Mouse (Mus musculus) kidney, adult 2 months (tissue): ENCODE results near the gene Atf5. TPM values are rescaled to one million over a fixed set of nuclear protein-coding genes. Genes with fewer than 3 reads are reported as not detected.

ENCODE experiments used
- DNase-seq: peaks from one replicate; pipeline ENCODE4 v3.0.0; 2021
- H3K27ac ChIP-seq: fragments of 200-500 bp; 2 replicates; pipeline ENCODE4 v1.5.1; 2012; ENCODE audit warnings: low read depth, low read length, control low read depth, inconsistent platforms; ENCODE audit not compliant: insufficient read depth
- H3K27me3 ChIP-seq: fragments of 200-500 bp; replicated peaks from 2 replicates; pipeline ENCODE4 v1.6.1; 2012; ENCODE audit warnings: mild to moderate bottlenecking, moderate library complexity, low read length, inconsistent platforms; ENCODE audit not compliant: control insufficient read depth, insufficient read depth
- H3K36me3 ChIP-seq: fragments of 200-500 bp; 2 replicates; pipeline ENCODE4 v1.6.1; 2012; ENCODE audit warnings: mild to moderate bottlenecking, moderate library complexity, low read length, inconsistent platforms; ENCODE audit not compliant: control insufficient read depth, insufficient read depth
- H3K4me1 ChIP-seq: fragments of 200-500 bp; 2 replicates; pipeline ENCODE4 v1.6.1; 2011; ENCODE audit warnings: low read length; ENCODE audit not compliant: control insufficient read depth, insufficient read depth
- H3K4me3 ChIP-seq: fragments of 200-500 bp; 2 replicates; pipeline ENCODE4 v1.5.1; 2011; ENCODE audit warnings: mild to moderate bottlenecking, low read depth, low read length, control low read depth; ENCODE audit not compliant: insufficient read depth
- CTCF ChIP-seq: fragments of 200-500 bp; conservative IDR thresholded peaks from 2 replicates; pipeline ENCODE4 v1.5.1; 2011; ENCODE audit warnings: low read depth, mild to moderate bottlenecking, control low read depth, low read length, moderate library complexity, mixed read lengths; ENCODE audit not compliant: insufficient read depth, insufficient read length
- POLR2A ChIP-seq: fragments of 200-500 bp; IDR thresholded peaks from one replicate; pipeline ENCODE4 v1.6.1; 2011; ENCODE audit warnings: low read depth, low read length, control low read depth
- WGBS: fragments of 180-500 bp; shearing (Covaris S2); methylation state at CpG from one replicate; pipeline ENCODE4 v1.1.7; 2018; 5-methylcytosine and 5-hydroxymethylcytosine counted together
- polyA plus RNA-seq: library from polyadenylated mRNA; depleted of rRNA; stranded (reverse); fragments of >200 nt; gene quantifications from 2 replicates; pipeline ENCODE4 v1.2.3, GENCODE M21; 2012

Gene Atf5
- polyA plus RNA-seq, 1 experiment: 42.1 TPM

DNA sequence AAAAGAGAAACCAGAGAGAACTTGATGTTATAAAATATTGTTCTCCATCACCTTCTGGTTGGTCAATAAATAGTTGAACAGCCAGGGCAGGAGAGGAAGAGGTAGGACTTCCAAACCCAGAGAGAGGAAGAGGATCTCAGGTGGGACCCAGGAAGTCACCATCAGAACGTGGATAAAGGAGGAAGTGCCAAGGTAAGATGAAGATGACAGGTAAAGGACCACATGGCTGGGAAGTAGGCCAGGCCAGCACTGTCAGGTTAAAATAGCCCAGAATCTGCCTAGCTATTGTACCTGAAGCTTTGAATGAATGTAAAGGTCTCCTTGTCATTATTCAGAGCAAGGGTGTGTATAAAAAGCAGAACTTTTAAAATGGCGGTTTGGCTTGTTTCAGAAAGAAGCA is 7.5 kb downstream of the Atf5 start:
- DNase-seq: no peak
- H3K4me3 ChIP-seq: no peak overlapping the region
- no peaks in the 10 kb centered on the region for H3K36me3 ChIP-seq
- TF ChIP-seq CTCF (no peak), POLR2A (no peak)
- WGBS: 87% methylated on average over 2 of the region's 2 CpGs
- H3K27ac ChIP-seq: no peak overlapping the region
- H3K27me3 ChIP-seq: no peaks in the 10 kb centered on the region
- H3K4me1 ChIP-seq: no peaks in the 10 kb centered on the region

DNA sequence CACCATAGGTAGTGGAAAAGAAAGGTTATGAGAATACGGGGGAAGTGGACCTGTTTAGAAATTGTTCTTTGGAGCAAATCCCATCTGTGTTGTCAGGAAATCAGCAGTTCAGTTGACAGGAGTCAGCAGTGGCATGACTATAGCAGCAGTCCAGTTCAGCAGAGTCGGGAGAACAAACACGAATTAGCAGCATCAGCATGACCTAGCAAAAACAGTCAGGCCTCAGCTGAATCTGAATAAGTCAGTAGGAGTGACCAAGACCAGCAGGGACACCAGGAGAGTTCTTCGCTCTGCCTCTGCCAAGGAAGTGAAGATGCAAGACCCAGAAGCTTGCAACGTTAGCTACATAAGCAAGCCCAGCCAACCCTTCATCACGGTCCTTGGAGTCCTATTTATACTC is 23.7 kb downstream of the Atf5 start:
- Histone ChIP-seq H3K4me1 (no peaks in the 10 kb centered on the region), H3K4me3 (no peak overlapping the region), H3K27ac (no peak overlapping the region), H3K27me3 (no peaks in the 10 kb centered on the region), H3K36me3 (no peaks in the 10 kb centered on the region)
- TF ChIP-seq CTCF (no peak), POLR2A (no peak)
- no peak for DNase-seq
- 75% methylated on average over 6 of the region's 6 CpGs for WGBS

DNA sequence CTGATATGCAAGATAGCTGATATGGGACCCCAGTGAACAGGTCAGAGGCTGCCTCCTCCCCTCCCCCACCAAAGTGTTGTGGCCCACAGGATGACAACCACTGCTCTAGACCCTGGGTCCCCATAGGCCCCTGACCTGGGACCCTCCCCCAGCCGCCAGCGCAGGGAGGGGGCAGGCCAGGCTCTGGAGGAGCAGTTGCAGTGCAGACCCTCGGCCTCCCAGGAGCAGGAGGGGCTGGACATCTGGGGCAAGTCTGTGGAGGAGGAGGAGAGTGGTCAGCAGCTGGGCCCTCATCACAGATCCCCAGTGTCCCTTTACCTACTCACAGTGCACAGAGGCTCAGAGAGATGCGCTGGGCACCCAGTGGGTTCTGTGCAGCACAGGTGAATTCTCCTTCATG is 26.4 kb downstream of the Atf5 start:
- no peaks in the 10 kb centered on the region for H3K27me3 ChIP-seq
- WGBS: 46% methylated on average over 4 of the region's 4 CpGs
- TF ChIP-seq CTCF: no peak
- TF ChIP-seq POLR2A: no peak

DNA sequence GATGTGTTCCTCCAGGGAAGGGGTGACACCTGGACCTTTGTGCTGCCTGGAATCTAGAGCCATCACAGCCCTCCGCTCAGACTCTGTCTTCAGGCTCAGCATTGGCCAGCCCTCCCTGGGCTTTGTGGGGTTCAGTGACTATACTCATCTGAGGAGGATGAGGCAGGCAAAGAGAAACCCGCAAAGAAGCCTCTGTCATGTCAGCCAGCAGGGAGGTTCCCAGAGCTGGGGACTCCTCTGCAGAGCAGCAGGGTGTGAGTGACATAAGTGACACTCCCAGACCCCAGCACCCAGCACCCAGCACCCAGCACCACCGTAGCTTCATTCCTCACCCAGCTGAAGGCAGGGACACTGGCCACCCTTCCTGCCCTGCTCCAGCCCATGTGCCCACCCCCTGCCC is 26.9 kb downstream of the Atf5 start:
- TF ChIP-seq POLR2A: no peak
- no peak for TF ChIP-seq CTCF
- DNase-seq: no peak
- WGBS: 72% methylated on average over 3 of the region's 3 CpGs

More for the DNA sequence above, 26.4 kb downstream of the Atf5 start:
- Histone ChIP-seq H3K4me3 (no peak overlapping the region), H3K4me1 (no peaks in the 10 kb centered on the region), H3K36me3 (no peaks in the 10 kb centered on the region), H3K27ac (no peak overlapping the region)
- no peak for DNase-seq

DNA sequence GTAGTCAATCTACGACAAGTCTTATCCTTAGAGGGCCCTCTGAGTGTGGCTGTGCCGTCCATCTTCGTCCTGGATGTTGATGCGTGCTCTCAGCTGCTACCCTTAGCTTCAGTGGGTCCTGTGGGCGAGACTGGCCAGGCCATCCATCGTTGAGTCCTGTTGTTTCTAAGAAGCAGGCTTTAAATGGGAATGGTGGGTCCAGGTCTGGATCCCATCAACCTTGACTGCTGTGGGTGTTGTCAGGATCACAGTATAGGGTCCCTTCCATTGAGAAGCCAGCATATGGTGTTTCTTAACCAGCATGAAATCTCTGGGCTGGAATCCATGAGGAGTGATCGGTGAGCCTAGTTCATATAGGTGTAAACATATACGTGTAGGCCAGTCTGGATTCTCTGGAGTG is 36.4 kb downstream of the Atf5 start:
- no peak overlapping the region for H3K27ac ChIP-seq
- no peaks in the 10 kb centered on the region for H3K36me3 ChIP-seq
- no peak overlapping the region for H3K4me3 ChIP-seq
- TF ChIP-seq POLR2A (no peak), CTCF (no peak)
- H3K4me1 ChIP-seq: no peaks in the 10 kb centered on the region
- WGBS: 88% methylated on average over 8 of the region's 8 CpGs
- DNase-seq: no peak
- no peaks in the 10 kb centered on the region for H3K27me3 ChIP-seq

More for the DNA sequence above, 26.9 kb downstream of the Atf5 start:
- Histone ChIP-seq H3K4me1 (no peaks in the 10 kb centered on the region), H3K27ac (no peak overlapping the region), H3K27me3 (no peaks in the 10 kb centered on the region), H3K36me3 (no peaks in the 10 kb centered on the region), H3K4me3 (no peak overlapping the region)

DNA sequence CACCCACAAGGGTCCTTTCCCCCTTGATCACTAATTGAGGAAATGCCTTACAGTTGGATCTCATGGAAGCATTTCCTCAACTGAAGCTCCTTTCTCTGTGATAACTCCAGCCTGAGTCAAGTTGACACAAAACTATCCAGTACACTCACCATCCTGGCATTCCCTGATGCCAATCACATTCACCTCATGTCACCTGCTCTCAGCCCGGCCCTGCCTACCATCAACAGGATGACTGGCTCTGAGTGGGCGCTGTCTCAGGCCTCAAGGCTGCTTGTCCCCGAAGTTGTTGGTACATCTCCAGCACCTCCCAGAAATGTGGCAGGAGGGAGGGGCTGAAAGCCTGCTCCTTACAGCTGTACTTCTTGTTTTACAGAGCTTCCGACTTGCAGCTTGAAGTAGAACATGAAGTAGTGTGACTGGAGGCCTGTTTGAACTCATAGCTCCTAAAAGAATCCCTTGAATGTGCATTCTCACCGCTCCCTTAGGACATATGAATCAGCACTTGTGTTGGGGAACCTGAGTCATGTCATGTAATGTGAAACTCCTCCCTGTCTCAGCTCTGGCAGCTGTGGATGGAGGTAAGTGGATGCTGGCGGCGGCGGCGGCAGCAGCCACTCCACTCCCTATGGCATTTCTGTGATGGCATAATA is 39.5 kb downstream of the Atf5 start:
- Histone ChIP-seq H3K27me3 (no peaks in the 10 kb centered on the region), H3K4me1 (no peaks in the 10 kb centered on the region), H3K27ac (no peak overlapping the region), H3K36me3 (no peaks in the 10 kb centered on the region), H3K4me3 (no peak overlapping the region)
- DNase-seq: no peak
- TF ChIP-seq POLR2A (no peak), CTCF (no peak)
- WGBS: 83% methylated on average over 9 of the region's 9 CpGs

DNA sequence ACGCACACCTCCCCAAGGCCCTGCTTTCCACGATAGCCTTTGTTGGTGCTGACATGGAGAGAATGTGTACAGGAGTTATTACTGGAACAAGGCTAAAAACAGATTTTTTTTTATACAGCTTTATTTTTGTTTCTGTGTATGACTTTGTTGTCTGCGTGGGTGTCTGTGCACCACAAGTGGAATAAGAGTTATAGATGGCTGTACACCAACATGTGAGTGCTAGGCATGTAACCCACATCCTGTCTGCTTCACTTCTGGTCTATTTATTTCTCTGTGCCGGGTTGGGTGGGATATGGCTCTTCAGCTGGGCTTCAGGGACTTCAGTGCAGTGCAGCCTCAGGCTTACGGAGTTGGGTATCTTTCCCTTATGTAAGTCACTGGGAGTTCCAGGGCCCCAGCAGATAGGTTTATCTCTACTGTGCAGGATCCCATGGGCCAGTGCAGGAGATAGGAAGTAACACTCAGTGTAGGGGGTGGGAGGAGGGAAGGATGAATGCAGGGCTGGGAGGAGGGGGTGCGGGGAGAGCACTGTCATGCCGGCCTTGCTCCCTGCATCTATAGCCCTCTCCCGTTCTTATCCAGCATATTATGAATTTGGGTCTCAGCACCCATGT is 43.8 kb downstream of the Atf5 start:
- DNase-seq: no peak
- no peaks in the 10 kb centered on the region for H3K4me1 ChIP-seq
- no peaks in the 10 kb centered on the region for H3K27me3 ChIP-seq
- H3K4me3 ChIP-seq: no peak overlapping the region
- H3K36me3 ChIP-seq: peaks cover 2% of the 10 kb centered on the region
- TF ChIP-seq POLR2A: no peak
- TF ChIP-seq CTCF: no peak
- no peak overlapping the region for H3K27ac ChIP-seq
- WGBS: 89% methylated on average over 8 of the region's 8 CpGs
